Mouse (Mus musculus) ES-E14 (cell line): Measurements from ENCODE around the gene Ubxn10.

Experiments
- ZC3H11A ChIP-seq: IDR thresholded peaks from 2 replicates; pipeline ENCODE4 v1.6.1; 2012; ENCODE audit warnings: low read depth, mild to moderate bottlenecking, inconsistent platforms, low read length, borderline replicate concordance
- ZNF384 ChIP-seq: IDR thresholded peaks from 2 replicates; pipeline ENCODE4 v1.6.1; 2012; ENCODE audit warnings: low read depth, low read length, inconsistent platforms

GRCm38 (mm10) chr4:138709944-138710343, 27.0 kb downstream of the Ubxn10 start:
- TF ChIP-seq ZNF384: no peak
- TF ChIP-seq ZC3H11A: no peak
